Mouse (Mus musculus): Measurements from ENCODE around the gene Cd177. TPM values are rescaled to one million over a fixed set of nuclear protein-coding genes. Genes with fewer than 3 reads are reported as not detected.
"Not testable (repeated sequence)": the region's sequence is repeated elsewhere in the genome, so short reads cannot be mapped to it uniquely, and the experiment has no call there.

The Cd177 gene
- 0.17 TPM in 1 of 2 replicates, not detected in the other for polyA plus RNA-seq (2015; fragmentation: Nextera tagmentation; extraction: Ambion mirVana)

GRCm38 (mm10) chr7:24760211-24760610, at the start of gene Cd177:
Gene Cd177, minus strand, starts transcription at chr7:24760311.
- ATAC-seq (ENCODE audit: low FRiP score): no peak
- Histone ChIP-seq H3K4me3 (no peak within 1 kb of the TSS), H3K27me3 (no peaks in the 10 kb centered on the region), H3K36me3 (no peaks in the 10 kb centered on the region), H3K4me2 (no peak within 1 kb of the TSS), H3K9ac (no peak within 1 kb of the TSS), H3K4me1 (replicated peaks) (no peaks in the 10 kb centered on the region), H3K27ac (no peak within 1 kb of the TSS), H3K9me3 (no peaks in the 10 kb centered on the region)
- WGBS: 80% methylated on average over 6 of the region's 6 CpGs

- Histone ChIP-seq H3K36me3 (no peaks in the 10 kb centered on the region), H3K27me3 (no peaks in the 10 kb centered on the region), H3K9ac (no peak overlapping the region), H3K9me3 (no peaks in the 10 kb centered on the region), H3K4me3 (no peak overlapping the region), H3K27ac (no peak overlapping the region), H3K4me2 (no peak overlapping the region), H3K4me1 (replicated peaks) (no peaks in the 10 kb centered on the region)
- 15% methylated on average over 2 of the region's 2 CpGs for WGBS
- no peak for ATAC-seq (ENCODE audit: low FRiP score)
These were observed 48.9 kb upstream of the Cd177 start for GRCm38 (mm10) chr7:24809041-24809440.

GRCm38 (mm10) chr7:24804826-24805225, 44.7 kb upstream of the Cd177 start:
- WGBS: 67% methylated on average over 6 of the region's 6 CpGs
- no peak for ATAC-seq (ENCODE audit: low FRiP score)

GRCm38 (mm10) chr7:24802149-24802767, 42.1 kb upstream of the Cd177 start:
- no peak overlapping the region for H3K4me2 ChIP-seq
- no peaks in the 10 kb centered on the region for H3K27me3 ChIP-seq
- H3K4me1 ChIP-seq (replicated peaks): no peaks in the 10 kb centered on the region
- no peak for ATAC-seq (ENCODE audit: low FRiP score)
- no peak overlapping the region for H3K9ac ChIP-seq
- H3K4me3 ChIP-seq: no peak overlapping the region
- H3K27ac ChIP-seq: no peak overlapping the region
- WGBS: 84% methylated on average over 7 of the region's 7 CpGs
- no peaks in the 10 kb centered on the region; the same call in none of the 2 replicates for H3K9me3 ChIP-seq
- H3K36me3 ChIP-seq: no peaks in the 10 kb centered on the region

More at GRCm38 (mm10) chr7:24804826-24805225, 44.7 kb upstream of the Cd177 start:
- Histone ChIP-seq H3K9ac (no peak overlapping the region), H3K4me1 (replicated peaks) (no peaks in the 10 kb centered on the region), H3K9me3 (no peaks in the 10 kb centered on the region), H3K4me2 (no peak overlapping the region), H3K36me3 (no peaks in the 10 kb centered on the region), H3K27me3 (no peaks in the 10 kb centered on the region), H3K27ac (no peak overlapping the region), H3K4me3 (no peak overlapping the region)

- H3K9ac ChIP-seq: no peak overlapping the region
- H3K27ac ChIP-seq: no peak overlapping the region
- no peaks in the 10 kb centered on the region for H3K27me3 ChIP-seq
- H3K36me3 ChIP-seq: no peaks in the 10 kb centered on the region
- H3K9me3 ChIP-seq: peaks cover 18% of the 10 kb centered on the region
- no peak overlapping the region for H3K4me2 ChIP-seq
- H3K4me1 ChIP-seq (replicated peaks): no peaks in the 10 kb centered on the region
- no peak for ATAC-seq (ENCODE audit: low FRiP score)
- WGBS: 97% methylated on average over 1 of the region's 1 CpGs
- no peak overlapping the region for H3K4me3 ChIP-seq
These were observed 37.8 kb upstream of the Cd177 start for GRCm38 (mm10) chr7:24797918-24798317.

GRCm38 (mm10) chr7:24776918-24777317, 16.8 kb upstream of the Cd177 start, which contains the start of gene Ceacam10:
Gene Ceacam10, plus strand, starts transcription at chr7:24777206.
- H3K27me3 ChIP-seq; H3K9me3 ChIP-seq; H3K27ac ChIP-seq; H3K36me3 ChIP-seq; H3K9ac ChIP-seq; H3K4me2 ChIP-seq; H3K4me3 ChIP-seq; ATAC-seq (ENCODE audit: low FRiP score); H3K4me1 ChIP-seq (replicated peaks): not testable (repeated sequence)
- 42% methylated on average over 4 of the region's 4 CpGs for WGBS

GRCm38 (mm10) chr7:24776145-24776544, 16.0 kb upstream of the Cd177 start:
- H3K4me2 ChIP-seq: no peak overlapping the region
- H3K27ac ChIP-seq: no peak overlapping the region
- no peak overlapping the region for H3K4me3 ChIP-seq
- WGBS: 73% methylated on average over 2 of the region's 2 CpGs
- H3K27me3 ChIP-seq: no peaks in the 10 kb centered on the region
- ATAC-seq (ENCODE audit: low FRiP score): no peak
- H3K9me3 ChIP-seq: no peaks in the 10 kb centered on the region
- no peaks in the 10 kb centered on the region for H3K4me1 ChIP-seq (replicated peaks)
- no peaks in the 10 kb centered on the region for H3K36me3 ChIP-seq
- no peak overlapping the region for H3K9ac ChIP-seq

- no peaks in the 10 kb centered on the region for H3K27me3 ChIP-seq
- WGBS: 60% methylated on average over 3 of the region's 3 CpGs
- no peak overlapping the region for H3K9ac ChIP-seq
- H3K27ac ChIP-seq: no peak overlapping the region
- no peak overlapping the region for H3K4me3 ChIP-seq
- H3K36me3 ChIP-seq: no peaks in the 10 kb centered on the region
- ATAC-seq (ENCODE audit: low FRiP score): no peak
- H3K4me1 ChIP-seq (replicated peaks): no peaks in the 10 kb centered on the region
- H3K9me3 ChIP-seq: no peaks in the 10 kb centered on the region
- no peak overlapping the region for H3K4me2 ChIP-seq
These were observed 13.9 kb upstream of the Cd177 start for GRCm38 (mm10) chr7:24773942-24774535.

- Histone ChIP-seq H3K4me2 (no peak overlapping the region), H3K36me3 (no peaks in the 10 kb centered on the region), H3K4me3 (no peak overlapping the region), H3K9ac (no peak overlapping the region), H3K9me3 (no peaks in the 10 kb centered on the region), H3K4me1 (replicated peaks) (no peaks in the 10 kb centered on the region), H3K27me3 (0 out of 2 replicates have a peak, but pooled peaks cover 5% of the 10 kb centered on the region), H3K27ac (no peak overlapping the region)
- no peak for ATAC-seq (ENCODE audit: low FRiP score)
These were observed 11.2 kb upstream of the Cd177 start for GRCm38 (mm10) chr7:24771361-24771760.

- no peaks in the 10 kb centered on the region for H3K4me1 ChIP-seq (replicated peaks)
- H3K9ac ChIP-seq: no peak overlapping the region
- peaks cover 10% of the 10 kb centered on the region; the same call in 1 of the 2 replicates for H3K27me3 ChIP-seq
- no peak for ATAC-seq (ENCODE audit: low FRiP score)
- no peak overlapping the region for H3K4me3 ChIP-seq
- H3K36me3 ChIP-seq: no peaks in the 10 kb centered on the region
- no peaks in the 10 kb centered on the region for H3K9me3 ChIP-seq
- H3K4me2 ChIP-seq: no peak overlapping the region
- WGBS: 86% methylated on average over 8 of the region's 8 CpGs
- no peak overlapping the region for H3K27ac ChIP-seq
These were observed 2.5 kb upstream of the Cd177 start for GRCm38 (mm10) chr7:24762574-24762973.

GRCm38 (mm10) chr7:24761161-24761560, 1.1 kb upstream of the Cd177 start:
- H3K27ac ChIP-seq: no peak overlapping the region
- 80% methylated on average over 6 of the region's 6 CpGs for whole genome bisulfite sequencing
- no peak overlapping the region for H3K4me2 ChIP-seq
- ATAC-seq (ENCODE audit: low FRiP score): no peak
- H3K4me1 ChIP-seq (replicated peaks): no peaks in the 10 kb centered on the region
- no peaks in the 10 kb centered on the region for H3K36me3 ChIP-seq
- H3K4me3 ChIP-seq: no peak overlapping the region
- no peaks in the 10 kb centered on the region for H3K9me3 ChIP-seq
- H3K27me3 ChIP-seq: peaks cover 5% of the 10 kb centered on the region; the same call in 1 of the 2 replicates
- H3K9ac ChIP-seq: no peak overlapping the region

- no peak for ATAC-seq (ENCODE audit: low FRiP score)
- H3K4me2 ChIP-seq: no peak overlapping the region
- H3K4me3 ChIP-seq: no peak overlapping the region
- no peak overlapping the region for H3K27ac ChIP-seq
- H3K36me3 ChIP-seq: no peaks in the 10 kb centered on the region
- WGBS: 97% methylated on average over 1 of the region's 1 CpGs
- no peaks in the 10 kb centered on the region for H3K9me3 ChIP-seq
- no peak overlapping the region for H3K9ac ChIP-seq
- no peaks in the 10 kb centered on the region for H3K4me1 ChIP-seq (replicated peaks)
- H3K27me3 ChIP-seq: no peaks in the 10 kb centered on the region
These were observed 1.6 kb downstream of the Cd177 start for GRCm38 (mm10) chr7:24758520-24758919.

- H3K27ac ChIP-seq: no peak overlapping the region
- H3K4me2 ChIP-seq: no peak overlapping the region
- no peak overlapping the region for H3K9ac ChIP-seq
- H3K36me3 ChIP-seq: no peaks in the 10 kb centered on the region
- H3K4me3 ChIP-seq: no peak overlapping the region
- H3K4me1 ChIP-seq (replicated peaks): peaks cover 12% of the 10 kb centered on the region
- H3K27me3 ChIP-seq: no peaks in the 10 kb centered on the region
- ATAC-seq (ENCODE audit: low FRiP score): no peak
- WGBS: 72% methylated on average over 5 of the region's 5 CpGs
- H3K9me3 ChIP-seq: no peaks in the 10 kb centered on the region
These were observed 6.6 kb downstream of the Cd177 start for GRCm38 (mm10) chr7:24753476-24753875.
